Mouse (Mus musculus): ENCODE data around the gene Bbs2.

- TF ChIP-seq CTCF (conservative IDR thresholded peaks at IDR 0.05; ENCODE audit: low read length): no peak
- TF ChIP-seq POU5F1 (IDR thresholded peaks at IDR 0.05; ENCODE audit: borderline replicate concordance, low read length): no peak
- TF ChIP-seq NANOG (IDR thresholded peaks at IDR 0.05; ENCODE audit: borderline replicate concordance, low read length): no peak
Observed at GRCm38 (mm10) chr8:94113972-94114371, 15.2 kb upstream of the Bbs2 start.
